Mouse (Mus musculus) embryonic fibroblast, embryonic 13.5 days (primary cell): ENCODE data around the gene Creb3l1. TPM values are rescaled to one million over a fixed set of nuclear protein-coding genes. Genes with fewer than 3 reads are reported as not detected.

Experiments used
- H3K27ac ChIP-seq: 2 replicates; pipeline ENCODE4 v1.5.1; 2012; ENCODE audit warnings: low read length, control low read depth, inconsistent platforms; ENCODE audit not compliant: insufficient read depth
- H3K4me1 ChIP-seq: 2 replicates; pipeline ENCODE4 v1.6.1; 2011; ENCODE audit warnings: low read length; ENCODE audit not compliant: control insufficient read depth, insufficient read depth
- H3K4me3 ChIP-seq: 2 replicates; pipeline ENCODE4 v1.5.1; 2011; ENCODE audit warnings: mild to moderate bottlenecking, control low read depth, low read length; ENCODE audit not compliant: insufficient read depth
- CTCF ChIP-seq: IDR thresholded peaks from 2 replicates; pipeline ENCODE4 v1.5.1; 2011; ENCODE audit warnings: mild to moderate bottlenecking, control low read depth, low read length, moderate library complexity, borderline replicate concordance; ENCODE audit not compliant: insufficient read depth
- POLR2A ChIP-seq: IDR thresholded peaks from 2 replicates; pipeline ENCODE4 v1.6.1; 2011; ENCODE audit warnings: low read depth, mild to moderate bottlenecking, control low read depth, low read length, moderate library complexity
- polyA plus RNA-seq: library from polyadenylated mRNA; stranded (reverse); fragments of >200 nt; gene quantifications from 2 replicates; pipeline ENCODE4 v1.2.4, GENCODE M21; 2011; ENCODE audit warnings: low read depth; ENCODE audit not compliant: missing spikeins, insufficient read length

Gene Creb3l1
- polyA plus RNA-seq, 1 experiment: 119 TPM

- H3K27ac ChIP-seq: no peak overlapping the region
- TF ChIP-seq CTCF (no peak), POLR2A (no peak)
- H3K4me3 ChIP-seq: no peak overlapping the region
- peaks cover 5% of the 10 kb centered on the region; the same call in 1 of the 2 replicates for H3K4me1 ChIP-seq
Observed at GRCm38 (mm10) chr2:91984906-91985525, 39.3 kb downstream of the Creb3l1 start.

- Histone ChIP-seq H3K4me3 (no peak overlapping the region), H3K4me1 (peaks cover 5% of the 10 kb centered on the region; the same call in 1 of the 2 replicates), H3K27ac (no peak overlapping the region)
- TF ChIP-seq POLR2A: no peak
Observed at GRCm38 (mm10) chr2:91984439-91984838, 39.9 kb downstream of the Creb3l1 start.

- H3K4me3 ChIP-seq: no peak overlapping the region
- no peak overlapping the region for H3K27ac ChIP-seq
- TF ChIP-seq CTCF (no peak), POLR2A (no peak)
- H3K4me1 ChIP-seq: peaks cover 5% of the 10 kb centered on the region; the same call in 1 of the 2 replicates
Observed at GRCm38 (mm10) chr2:91980830-91981229, 43.5 kb downstream of the Creb3l1 start.

- Histone ChIP-seq H3K4me1 (peaks cover 5% of the 10 kb centered on the region; the same call in 1 of the 2 replicates), H3K27ac (no peak overlapping the region), H3K4me3 (no peak overlapping the region)
- TF ChIP-seq CTCF (no peak), POLR2A (no peak)
Observed at GRCm38 (mm10) chr2:91980245-91980644, 44.1 kb downstream of the Creb3l1 start.

- Histone ChIP-seq H3K4me3 (no peak overlapping the region), H3K4me1 (no peaks in the 10 kb centered on the region), H3K27ac (no peak overlapping the region)
- TF ChIP-seq POLR2A: no peak
- TF ChIP-seq CTCF: no peak
Observed at GRCm38 (mm10) chr2:91978547-91978946, 45.8 kb downstream of the Creb3l1 start.

GRCm38 (mm10) chr2:91977960-91978359, 46.3 kb downstream of the Creb3l1 start:
- Histone ChIP-seq H3K4me1 (no peaks in the 10 kb centered on the region), H3K4me3 (no peak overlapping the region), H3K27ac (no peak overlapping the region)
- no peak for TF ChIP-seq POLR2A
- TF ChIP-seq CTCF: no peak

- Histone ChIP-seq H3K4me3 (no peak within 1 kb of the TSS), H3K4me1 (no peaks in the 10 kb centered on the region), H3K27ac (no peak within 1 kb of the TSS)
- no peak for TF ChIP-seq POLR2A
Observed at GRCm38 (mm10) chr2:91975581-91976541, 48.4 kb downstream of the Creb3l1 start, which contains the start of gene Dgkz. TSS of gene Dgkz (minus strand) at chr2:91975864.

- TF ChIP-seq POLR2A (no peak), CTCF (no peak)
- H3K4me1 ChIP-seq: no peaks in the 10 kb centered on the region
- H3K27ac ChIP-seq: no peak overlapping the region
- H3K4me3 ChIP-seq: no peak overlapping the region
Observed at GRCm38 (mm10) chr2:91973416-91974135, 50.7 kb downstream of the Creb3l1 start.

GRCm38 (mm10) chr2:91972121-91972566, 52.2 kb downstream of the Creb3l1 start:
- H3K4me3 ChIP-seq: no peak overlapping the region
- H3K27ac ChIP-seq: no peak overlapping the region
- H3K4me1 ChIP-seq: no peaks in the 10 kb centered on the region
- no peak for TF ChIP-seq CTCF
- no peak for TF ChIP-seq POLR2A
